Mouse (Mus musculus) embryo, embryonic 11.5 days (tissue): ENCODE data around the gene Zmynd11.

Experiments
- DNase-seq: peaks from one replicate; pipeline ENCODE4 v3.0.0-alpha.2; 2012; ENCODE audit warnings: low read depth, low spot score

Zmynd11 gene

GRCm38 (mm10) chr13:9713462-9714134 lies 51.5 kb downstream of the Zmynd11 start:
- no peak for DNase-seq

- DNase-seq = no peak
Measured at GRCm38 (mm10) chr13:9712971-9713370, 52.2 kb downstream of the Zmynd11 start.

DNA sequence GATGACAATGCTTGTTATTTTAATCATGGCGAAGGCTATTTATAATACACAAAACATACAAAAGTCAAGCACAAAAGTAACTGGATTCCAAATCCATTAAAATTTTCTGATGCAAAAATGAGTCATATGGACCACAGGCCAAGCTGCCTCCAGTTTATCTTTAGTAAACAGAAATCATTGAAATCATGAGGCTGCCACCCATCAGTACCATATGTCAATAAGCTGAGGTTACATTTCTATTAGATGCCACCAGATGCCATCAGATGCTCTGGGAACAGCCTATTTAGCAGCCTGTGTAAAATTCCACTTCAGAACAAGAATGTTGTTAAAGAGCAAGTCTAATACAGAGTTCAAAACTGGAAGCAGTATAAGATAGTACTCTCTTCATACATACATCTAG lies 52.7 kb downstream of the Zmynd11 start:
- no peak for DNase-seq

- DNase-seq = peak; percentile 17
Measured at GRCm38 (mm10) chr13:9708433-9709240, 56.5 kb downstream of the Zmynd11 start.

- DNase-seq = no peak
Measured at GRCm38 (mm10) chr13:9706720-9707119, 58.4 kb downstream of the Zmynd11 start.

DNA sequence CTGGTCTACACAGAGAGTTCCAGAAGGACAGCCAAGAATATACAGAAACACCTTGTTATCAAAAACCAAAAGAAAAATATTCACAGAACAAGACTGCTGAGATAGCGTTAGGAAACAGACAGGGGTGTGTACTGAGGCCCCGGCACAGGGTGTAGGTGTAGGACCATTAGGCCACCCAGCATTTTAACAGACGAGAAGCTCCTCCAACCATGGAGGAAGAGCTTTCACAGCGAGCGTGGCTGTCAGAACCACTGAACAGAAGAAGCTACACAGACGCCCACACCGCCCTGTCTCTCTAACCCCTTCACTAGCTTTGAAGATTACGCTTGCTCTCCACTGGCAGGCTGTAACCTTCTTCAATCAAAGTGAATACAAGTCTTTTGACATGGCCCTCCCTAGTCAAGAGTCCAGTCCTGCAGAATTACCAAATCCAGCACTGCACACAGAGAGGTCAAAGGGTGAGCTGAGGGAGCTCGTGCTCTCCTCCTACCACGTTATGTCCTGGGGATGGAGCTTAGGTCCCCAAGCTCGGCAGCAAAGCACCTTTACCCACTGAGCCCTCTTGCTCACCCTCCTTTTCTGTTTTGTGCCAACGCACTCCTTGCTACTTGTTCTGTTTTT lies 62.4 kb downstream of the Zmynd11 start:
- DNase-seq = no peak

DNA sequence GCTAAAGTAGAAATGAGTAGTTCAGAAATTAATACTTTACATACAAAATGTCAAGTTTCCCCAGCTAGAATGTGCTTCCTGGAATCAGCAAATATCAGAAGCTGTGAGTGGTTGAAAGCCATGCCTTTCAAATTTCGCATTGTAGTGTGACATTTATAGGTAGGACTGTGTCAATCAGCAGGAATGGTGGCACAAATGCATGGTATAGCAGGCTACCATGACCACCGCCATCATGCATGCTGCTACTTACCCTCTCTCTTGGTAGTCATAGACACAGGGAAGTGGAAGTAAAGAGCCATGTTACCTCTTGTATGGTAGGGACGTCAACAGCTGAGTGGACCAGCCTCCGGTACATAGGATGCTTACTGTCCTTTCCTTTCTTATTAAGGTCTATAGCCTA lies 67.8 kb downstream of the Zmynd11 start:
- DNase-seq = no peak

- DNase-seq = no peak
Measured at GRCm38 (mm10) chr13:9695809-9696208, 69.3 kb downstream of the Zmynd11 start.

- DNase-seq = no peak
Measured at GRCm38 (mm10) chr13:9695403-9695802, 69.7 kb downstream of the Zmynd11 start.

DNA sequence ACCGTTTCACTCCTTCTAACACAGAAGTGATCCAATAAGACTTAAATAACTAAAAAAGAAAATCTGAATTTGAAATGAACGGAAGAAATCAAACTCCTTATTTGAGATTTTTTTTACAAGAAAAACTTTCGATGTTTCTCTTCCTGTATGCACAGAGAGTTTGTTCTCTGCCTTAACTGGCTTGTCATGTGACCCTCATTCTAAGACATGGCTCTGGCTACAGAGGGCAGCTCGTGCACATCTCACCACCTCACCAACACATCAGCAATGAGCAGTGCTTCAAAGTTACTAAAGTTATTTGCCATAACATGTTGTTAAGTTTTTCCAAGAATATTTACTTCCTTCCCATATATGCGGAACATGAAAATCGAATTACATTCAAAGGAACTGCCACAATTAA lies 70.5 kb downstream of the Zmynd11 start:
- DNase-seq = no peak

DNA sequence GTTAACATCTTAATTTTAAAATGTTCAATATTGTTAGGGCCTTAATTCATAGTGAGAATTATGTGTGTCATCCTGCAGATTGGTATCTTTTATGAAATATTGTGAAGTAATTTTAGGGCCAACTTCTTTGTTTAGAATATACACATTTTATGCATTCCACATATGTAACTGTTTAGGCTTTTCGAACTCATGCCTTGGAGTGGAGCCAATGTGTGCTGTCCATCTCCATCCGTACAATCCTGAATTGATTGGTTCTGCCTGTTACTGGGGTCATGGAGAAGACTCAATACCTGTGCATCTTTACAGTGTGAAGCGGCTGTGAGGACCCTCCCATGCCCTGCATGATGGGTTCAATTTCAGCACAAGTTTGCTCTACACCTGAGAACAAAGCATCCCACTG lies 72.3 kb downstream of the Zmynd11 start:
- DNase-seq = no peak

- DNase-seq = no peak
Measured at GRCm38 (mm10) chr13:9689366-9689765, 75.8 kb downstream of the Zmynd11 start.

DNA sequence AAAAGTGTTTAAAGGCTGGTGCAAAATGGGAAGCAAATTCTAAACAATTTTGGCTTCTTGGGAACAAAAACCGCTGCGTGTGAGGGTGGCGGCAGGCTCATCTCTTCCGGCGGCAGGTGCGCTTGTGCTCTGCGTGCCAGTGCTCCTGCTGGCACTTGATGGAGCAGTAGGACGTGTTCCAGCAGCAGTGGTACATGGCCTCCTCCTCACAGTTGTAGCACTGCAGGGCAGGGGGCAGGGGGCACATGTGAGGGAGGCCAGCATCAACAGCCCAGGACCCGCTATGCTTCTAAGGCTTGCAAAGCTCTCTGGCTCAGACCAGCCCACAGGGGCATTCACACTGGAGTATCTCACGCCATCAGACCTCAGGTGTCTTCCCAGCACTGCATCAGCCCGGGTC lies 78.4 kb downstream of the Zmynd11 start:
- DNase-seq = no peak

DNA sequence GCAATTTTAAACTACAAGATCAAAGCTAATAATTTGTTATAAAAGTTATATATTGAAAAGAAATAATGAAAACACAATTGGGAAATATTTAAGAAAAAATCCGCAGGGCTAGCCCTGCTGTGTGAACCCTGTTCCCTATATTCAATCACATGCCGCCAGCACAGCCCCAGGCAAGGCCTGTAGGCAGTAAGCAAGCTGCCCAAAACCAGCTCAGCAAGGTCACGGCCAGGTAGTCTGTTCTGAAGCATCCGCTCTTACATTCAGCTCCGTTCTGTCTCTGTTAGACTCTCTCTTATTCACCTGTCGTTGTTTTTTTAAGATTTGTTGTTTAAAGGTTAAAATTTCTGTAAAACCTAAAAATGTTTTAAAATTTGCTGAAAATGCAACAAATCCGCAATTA lies 78.9 kb downstream of the Zmynd11 start:
- no peak for DNase-seq

DNA sequence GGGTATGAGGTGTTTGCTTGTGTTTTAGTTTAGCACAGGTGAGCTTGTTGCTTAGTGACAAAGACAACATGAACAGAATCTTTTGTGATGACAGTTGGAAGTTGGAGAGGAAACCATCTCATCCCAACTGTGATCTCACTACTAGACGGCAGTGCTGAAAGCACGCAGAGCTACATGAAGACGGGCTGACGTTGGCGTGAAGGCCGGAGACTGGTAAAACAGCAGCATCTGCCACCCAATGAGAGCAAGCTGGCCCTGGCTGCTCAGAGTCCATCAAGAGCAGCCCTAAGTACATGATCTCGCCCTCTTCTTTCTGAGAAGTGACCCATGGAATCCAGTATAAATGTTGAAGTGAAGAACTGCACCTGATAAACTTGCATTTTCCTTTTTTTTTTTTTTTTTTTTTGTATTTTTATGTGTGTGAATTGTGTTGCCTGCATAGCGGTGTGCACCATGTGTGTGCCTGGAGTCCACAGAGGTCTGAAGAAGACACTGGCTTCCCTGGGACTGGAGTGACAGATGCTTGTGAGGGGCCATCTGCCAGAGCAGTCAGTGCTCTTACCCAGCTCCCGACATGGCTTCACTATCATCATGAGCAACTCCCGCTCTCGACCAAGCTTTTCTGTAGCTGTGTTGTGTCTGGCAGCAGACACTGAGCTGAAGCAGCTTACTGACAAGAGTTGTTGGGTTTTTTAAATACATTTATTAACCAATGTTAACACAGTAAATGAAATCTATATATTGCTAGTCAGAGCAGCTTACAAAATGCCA lies 80.8 kb downstream of the Zmynd11 start:
- DNase-seq = no peak

GRCm38 (mm10) chr13:9683280-9683679 lies 81.8 kb downstream of the Zmynd11 start:
- no peak for DNase-seq

- no peak for DNase-seq
Measured at GRCm38 (mm10) chr13:9681492-9681891, 83.6 kb downstream of the Zmynd11 start.

- DNase-seq = no peak
Measured at GRCm38 (mm10) chr13:9674126-9674525, 91.0 kb downstream of the Zmynd11 start.

DNA sequence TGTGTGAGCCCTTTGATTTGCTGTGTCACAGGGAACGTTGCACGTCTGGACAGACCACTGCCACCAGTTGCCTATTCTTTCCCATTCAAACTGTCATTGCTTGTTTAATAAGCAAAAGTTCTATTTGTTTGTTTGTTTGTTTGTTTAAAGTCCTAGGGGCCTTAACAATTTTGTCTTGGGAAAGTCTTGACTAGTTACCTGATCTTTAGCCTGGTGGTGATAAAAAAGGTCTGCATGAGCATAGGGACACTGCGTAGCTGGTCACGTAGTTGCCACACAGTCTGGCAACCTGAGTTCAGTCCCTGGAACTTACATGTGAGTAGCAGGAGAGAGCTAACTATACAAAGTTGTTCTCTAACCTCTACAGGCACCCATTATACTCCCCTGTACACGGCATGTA lies 95.9 kb downstream of the Zmynd11 start:
- no peak for DNase-seq

- DNase-seq = no peak
Measured at GRCm38 (mm10) chr13:9667954-9668496, 97.1 kb downstream of the Zmynd11 start.

DNA sequence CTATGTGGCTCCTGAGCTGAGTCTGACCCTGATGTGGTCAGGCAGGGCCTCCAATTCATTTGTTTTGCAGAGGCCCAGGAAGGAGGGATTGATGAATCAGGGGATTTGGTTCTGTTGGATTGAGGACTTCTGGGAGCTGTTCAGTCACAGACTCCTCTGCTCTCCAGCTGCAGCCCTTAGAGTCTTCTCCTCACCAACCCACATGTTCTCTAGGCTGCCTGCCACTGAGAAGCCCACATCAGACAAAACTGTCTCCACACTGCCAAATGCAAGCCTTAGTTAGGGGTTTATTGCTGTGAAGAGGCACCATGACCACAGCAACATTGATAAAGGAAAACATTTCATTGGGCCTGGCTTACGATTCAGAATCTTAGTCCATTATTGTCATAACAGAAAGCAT lies 101.5 kb downstream of the Zmynd11 start:
- no peak for DNase-seq

DNA sequence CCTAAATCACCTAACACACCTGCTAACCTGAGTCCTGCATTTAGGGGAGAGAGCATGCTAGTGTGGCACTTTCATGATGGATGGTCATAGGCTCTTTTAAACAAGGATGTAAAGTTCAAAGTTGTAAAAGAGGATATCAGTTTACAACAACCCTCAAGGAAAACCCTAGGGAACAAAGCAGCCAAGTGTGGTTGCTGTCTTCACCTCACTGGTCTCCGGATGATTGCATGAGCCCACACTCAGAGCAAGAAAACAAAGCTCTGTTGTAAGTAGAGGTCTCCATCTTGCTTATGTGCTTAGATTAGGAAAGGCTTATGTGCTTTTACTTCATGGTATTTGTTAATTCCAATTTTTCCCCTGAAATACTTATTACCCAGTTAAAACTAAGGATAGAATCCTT lies 104.4 kb downstream of the Zmynd11 start:
- DNase-seq = no peak
